Mouse (Mus musculus) heart, postnatal 36 days (tissue): ENCODE data around the gene Kcnk7. TPM values are rescaled to one million over a fixed set of nuclear protein-coding genes. Genes with fewer than 3 reads are reported as not detected.
A peak's percentile ranks its signal among the peaks of the same experiment; 100 is the strongest.

Experiments
- DNase-seq, 2 experiments: peaks; one replicate each; pipeline ENCODE4 v3.0.0; 2021 to 2022
- intact Hi-C: fragments of 180-260 bp; cut with DNase I; formaldehyde crosslinking; loops from one replicate; pipeline ENCODE4 v1.15.1; 2025
- total RNA-seq, 2 experiments: library from RNA; stranded (reverse); gene quantifications; 2 replicates each; pipeline ENCODE4 v1.2.3; 2021

The Kcnk7 gene
- total RNA-seq, 2 experiments from 2014 or later, result not detected

- intact Hi-C loops, result loop anchor here (1.0 to 2.0 kb wide), 2 partner anchors 38 to 52 kb away; partner anchors contain the start of gene Rela
- no peak for DNase-seq
These were observed 15.1 kb upstream of the Kcnk7 start for GRCm38 (mm10) chr19:5689088-5689428.

- intact Hi-C loops, result loop anchor here (1.0 to 5.0 kb wide), 3 partner anchors 38 to 263 kb away; partner anchors contain the start of gene Rela
- peak; percentile 85 to 88 for DNase-seq
These were observed 14.4 kb upstream of the Kcnk7 start for GRCm38 (mm10) chr19:5689565-5690342.

- DNase-seq, result peak in 1 of 2 experiments; percentile 15
- intact Hi-C loops, result loop anchor here (5.0 kb wide), 1 partner anchor 262 kb away; no protein-coding TSS in a partner anchor
These were observed 13.8 kb upstream of the Kcnk7 start for GRCm38 (mm10) chr19:5690343-5690735.

- intact Hi-C loops, result loop anchor here (5.0 kb wide), 1 partner anchor 261 kb away; no protein-coding TSS in a partner anchor
- DNase-seq, result no peak
These were observed 12.6 kb upstream of the Kcnk7 start for GRCm38 (mm10) chr19:5691601-5692000.

GRCm38 (mm10) chr19:5692086-5692912 lies 11.9 kb upstream of the Kcnk7 start:
- intact Hi-C loops, result loop anchor here (2.0 to 5.0 kb wide), 3 partner anchors 19 to 260 kb away; no protein-coding TSS in a partner anchor
- DNase-seq, result peak; percentile 72 to 80

GRCm38 (mm10) chr19:5692913-5693396 lies 11.2 kb upstream of the Kcnk7 start:
- intact Hi-C loops, result loop anchor here (2.0 to 5.0 kb wide), 3 partner anchors 18 to 259 kb away; no protein-coding TSS in a partner anchor
- peak in 1 of 2 experiments; percentile 44 for DNase-seq

GRCm38 (mm10) chr19:5693801-5694200 lies 10.4 kb upstream of the Kcnk7 start:
- DNase-seq, result no peak
- intact Hi-C loops, result loop anchor here (2.0 to 5.0 kb wide), 3 partner anchors 17 to 258 kb away; no protein-coding TSS in a partner anchor

GRCm38 (mm10) chr19:5695849-5696462 lies 8.2 kb upstream of the Kcnk7 start:
- DNase-seq, result no peak
- intact Hi-C loops, result no loop called here

- no peak for DNase-seq
- intact Hi-C loops, result loop anchor here (5.0 kb wide), 1 partner anchor 152 kb away; no protein-coding TSS in a partner anchor
These were observed 819 bp downstream of the Kcnk7 start for GRCm38 (mm10) chr19:5704801-5705571.

GRCm38 (mm10) chr19:5710068-5710467 lies 5.9 kb downstream of the Kcnk7 start:
- no peak for DNase-seq
- intact Hi-C loops, result loop anchor here (2.0 kb wide), 1 partner anchor 17 kb away; no protein-coding TSS in a partner anchor

- intact Hi-C loops, result loop anchor here (2.0 kb wide), 1 partner anchor 18 kb away; no protein-coding TSS in a partner anchor
These were observed 6.4 kb downstream of the Kcnk7 start for GRCm38 (mm10) chr19:5710581-5710980.

GRCm38 (mm10) chr19:5711218-5711617 lies 7.1 kb downstream of the Kcnk7 start:
- DNase-seq, result peak; percentile 72 to 78
- intact Hi-C loops, result loop anchor here (1.0 to 2.0 kb wide), 3 partner anchors 16 to 68 kb away; no protein-coding TSS in a partner anchor

More at GRCm38 (mm10) chr19:5710581-5710980, 6.4 kb downstream of the Kcnk7 start:
- no peak for DNase-seq

GRCm38 (mm10) chr19:5711907-5712460 lies 7.8 kb downstream of the Kcnk7 start:
- DNase-seq, result no peak
- intact Hi-C loops, result loop anchor here (1.0 to 2.0 kb wide), 3 partner anchors 15 to 67 kb away; no protein-coding TSS in a partner anchor

GRCm38 (mm10) chr19:5713255-5713654 lies 9.1 kb downstream of the Kcnk7 start:
- no peak for DNase-seq
- intact Hi-C loops, result no loop called here

GRCm38 (mm10) chr19:5713730-5714129 lies 9.6 kb downstream of the Kcnk7 start:
- intact Hi-C loops, result loop anchor here (1.0 kb wide), 1 partner anchor 11 kb away; no protein-coding TSS in a partner anchor
- DNase-seq, result peak; percentile 71 to 78

GRCm38 (mm10) chr19:5715793-5716688 lies 11.9 kb downstream of the Kcnk7 start:
- intact Hi-C loops, result no loop called here

GRCm38 (mm10) chr19:5716955-5717354 lies 12.8 kb downstream of the Kcnk7 start:
- intact Hi-C loops, result no loop called here
- DNase-seq, result no peak

More at GRCm38 (mm10) chr19:5715793-5716688, 11.9 kb downstream of the Kcnk7 start:
- no peak for DNase-seq

GRCm38 (mm10) chr19:5721233-5721632 lies 17.1 kb downstream of the Kcnk7 start:
- no peak for DNase-seq
- intact Hi-C loops, result no loop called here
